9 mouse cellular contexts compared by ENCODE assay signal in genomic region chr10:59077909-59078308, GRCm38 (mm10).
DNase-seq lines count a peak whose midpoint lies in the region; ATAC-seq lines count a peak whose summit lies in the region.
"Had no signal": no experiment of that assay in that cellular context is flagged by ENCODE, and none has a peak within 500 bp of the region (broad histone marks: within the 10 kb centered on the region; RNA-seq: fewer than 3 reads in every experiment).

No protein-coding gene starts in this region.

- H3K4me3 ChIP-seq in heart, embryonic 11.5 days (ENCODE audit: low read depth, low read length), result no peak overlapping the region
- no peak overlapping the region for H3K4me3 ChIP-seq in forebrain, embryonic 13.5 days
- no peak overlapping the region for H3K4me3 ChIP-seq in neural tube, embryonic 15.5 days (replicated peaks)

- no peak for ATAC-seq in heart, embryonic 11.5 days (replicated peaks; ENCODE audit: insufficient number of reproducible peaks, low FRiP score, low TSS enrichment)
- ATAC-seq in forebrain, embryonic 13.5 days, result peak; percentile 42; the same call in 1 of the 2 replicates
- no peak; the same call in 1 of the 2 replicates for ATAC-seq in neural tube, embryonic 15.5 days (ENCODE audit: low FRiP score)

- H3K9ac ChIP-seq in heart, embryonic 11.5 days (ENCODE audit: low read depth, low read length), result no peak overlapping the region
- H3K9ac ChIP-seq in forebrain, embryonic 13.5 days, result peak overlapping the region; percentile 26; the same call in 1 of the 2 replicates
- H3K9ac ChIP-seq in neural tube, embryonic 15.5 days (replicated peaks), result no peak overlapping the region

- WGBS in heart, embryonic 11.5 days (ENCODE audit: insufficient replicate concordance), result 84% methylated on average over 10 of the region's 10 CpGs
- WGBS in forebrain, embryonic 13.5 days, result 64% methylated on average over 10 of the region's 10 CpGs
- WGBS in neural tube, embryonic 15.5 days, result 53% methylated on average over 10 of the region's 10 CpGs

- no peaks in the 10 kb centered on the region for H3K4me1 ChIP-seq in heart, embryonic 11.5 days (ENCODE audit: control insufficient read depth, insufficient read depth, low read length)
- peaks cover 25% of the 10 kb centered on the region for H3K4me1 ChIP-seq in forebrain, embryonic 13.5 days
- peaks cover 8% of the 10 kb centered on the region; the same call in 1 of the 2 replicates for H3K4me1 ChIP-seq in neural tube, embryonic 15.5 days

- no peaks in the 10 kb centered on the region for H3K9me3 ChIP-seq in heart, embryonic 11.5 days (replicated peaks; ENCODE audit: control insufficient read depth, low read length)
- H3K9me3 ChIP-seq in forebrain, embryonic 13.5 days (replicated peaks), result no peaks in the 10 kb centered on the region
- no peaks in the 10 kb centered on the region for H3K9me3 ChIP-seq in neural tube, embryonic 15.5 days (replicated peaks)
- H3K9me3 ChIP-seq: G1E had no signal

- no peak overlapping the region for H3K4me2 ChIP-seq in heart, embryonic 11.5 days
- no peak overlapping the region for H3K4me2 ChIP-seq in forebrain, embryonic 13.5 days
- H3K4me2 ChIP-seq in neural tube, embryonic 15.5 days, result no peak overlapping the region

- no peaks in the 10 kb centered on the region for H3K36me3 ChIP-seq in heart, embryonic 11.5 days (ENCODE audit: control insufficient read depth, insufficient read depth, low read length)
- no peaks in the 10 kb centered on the region for H3K36me3 ChIP-seq in forebrain, embryonic 13.5 days (ENCODE audit: poor library complexity, severe bottlenecking)
- H3K36me3 ChIP-seq in neural tube, embryonic 15.5 days, result no peaks in the 10 kb centered on the region
- H3K36me3 ChIP-seq: G1E had no signal

- H3K27me3 ChIP-seq in heart, embryonic 11.5 days (ENCODE audit: control insufficient read depth, insufficient read depth, low read length), result no peaks in the 10 kb centered on the region
- no peaks in the 10 kb centered on the region for H3K27me3 ChIP-seq in forebrain, embryonic 13.5 days
- no peaks in the 10 kb centered on the region for H3K27me3 ChIP-seq in neural tube, embryonic 15.5 days (replicated peaks)

- peak; percentile 11 for DNase-seq in heart, adult 9 months (ENCODE audit: low spot score in 2 of 2)
- peak; percentile 84 for DNase-seq in 3T3-L1 (ENCODE audit: low read depth, low spot score)
- peak; percentile 19 to 31 for DNase-seq in layer of hippocampus, postnatal 10 days (ENCODE audit: low spot score in 2 of 2)
- DNase-seq in spleen, postnatal 10 days (ENCODE audit: low spot score in 2 of 2), result no peak
- DNase-seq in spleen, adult 18-20 months, result no peak

- no peak overlapping the region for H3K27ac ChIP-seq in heart, embryonic 11.5 days (ENCODE audit: low read depth, low read length)
- H3K27ac ChIP-seq in forebrain, embryonic 13.5 days, result peak overlapping the region; percentile 54; the same call in 1 of the 2 replicates
- no peak overlapping the region for H3K27ac ChIP-seq in neural tube, embryonic 15.5 days (replicated peaks)

Comparison
In these comparisons a context has a peak if more than half of its experiments do, and no peak if none do; other contexts are left out.
1. DNase-seq: peak in heart, adult 9 months (2 of 2), 3T3-L1 (single experiment) and layer of hippocampus, postnatal 10 days (2 of 2); none in spleen, postnatal 10 days (0 of 2) and spleen, adult 18-20 months (0 of 2).